Mouse (Mus musculus) activated CD4-positive, CD25-positive, alpha-beta regulatory T cell, adult 4 months (primary cell): ENCODE results near the gene Smyd3. TPM values are rescaled to one million over a fixed set of nuclear protein-coding genes. Genes with fewer than 3 reads are reported as not detected.

Source experiments
- ATAC-seq: one replicate; pipeline ENCODE4 v1.8.0; 2017
- polyA plus RNA-seq, 2 experiments: library from polyadenylated mRNA; unstranded; fragments of 100-300 nt; shearing (Covaris generic); gene quantifications; one replicate each; pipeline ENCODE4 v1.2.1; 2017

Gene Smyd3
- polyA plus RNA-seq, 2 experiments from 2014 or later, result 24.6 to 32.6 TPM

DNA sequence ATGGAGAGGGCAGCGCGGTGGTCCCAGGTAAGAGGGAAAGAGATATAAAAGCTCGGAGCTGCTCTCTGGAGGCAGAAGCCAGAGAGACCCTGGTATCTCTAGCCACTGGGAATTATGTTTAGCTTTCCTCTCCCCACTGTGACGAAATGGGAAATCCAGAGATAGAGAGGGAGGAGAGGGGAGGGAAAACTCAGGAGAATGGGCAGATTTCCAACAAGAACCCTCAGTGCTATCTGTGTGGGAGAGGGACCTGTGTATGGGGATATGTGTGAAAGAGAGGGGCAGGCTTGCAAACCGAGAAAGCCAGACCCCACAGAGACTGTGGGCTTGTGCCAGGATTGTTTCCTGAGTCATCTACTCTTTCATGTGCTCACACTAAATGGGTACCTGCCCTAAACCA lies 235.0 kb downstream of the Smyd3 start:
- ATAC-seq, result no peak

DNA sequence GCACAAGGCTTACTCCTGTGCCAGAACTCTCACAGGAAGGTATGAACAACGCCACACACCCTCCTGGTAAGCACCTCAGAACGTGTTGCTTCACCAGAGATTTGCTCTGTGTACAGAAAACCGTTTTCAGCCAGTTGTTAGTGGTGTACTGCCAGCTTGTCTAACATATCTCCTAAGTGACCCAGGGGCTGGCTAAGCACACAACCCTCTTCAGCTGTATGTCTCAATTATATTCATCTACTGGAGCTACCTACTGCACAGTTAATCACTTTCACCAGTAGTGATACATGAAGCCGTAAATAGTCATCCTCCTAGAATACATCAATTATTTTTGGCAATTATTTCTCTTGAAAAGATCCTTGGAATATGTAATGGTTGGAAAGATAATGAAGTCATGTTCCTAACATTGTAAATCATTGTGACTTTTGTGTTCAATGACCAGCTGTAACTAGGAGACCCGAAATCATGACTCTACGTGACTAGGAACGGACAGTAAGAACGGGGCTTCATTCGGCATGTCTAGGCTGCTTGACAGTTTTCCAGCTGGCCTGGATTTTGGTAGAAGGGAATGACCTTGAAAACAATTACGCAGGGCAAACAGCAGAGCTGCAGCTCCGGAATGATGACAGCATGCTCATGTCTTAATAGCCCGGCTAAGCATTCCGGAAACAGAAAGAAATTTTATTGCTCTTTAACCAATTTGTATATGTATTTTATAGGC lies 236.3 kb downstream of the Smyd3 start:
- ATAC-seq, result no peak

GRCm38 (mm10) chr1:179279116-179279515 lies 238.7 kb downstream of the Smyd3 start:
- ATAC-seq, result no peak

DNA sequence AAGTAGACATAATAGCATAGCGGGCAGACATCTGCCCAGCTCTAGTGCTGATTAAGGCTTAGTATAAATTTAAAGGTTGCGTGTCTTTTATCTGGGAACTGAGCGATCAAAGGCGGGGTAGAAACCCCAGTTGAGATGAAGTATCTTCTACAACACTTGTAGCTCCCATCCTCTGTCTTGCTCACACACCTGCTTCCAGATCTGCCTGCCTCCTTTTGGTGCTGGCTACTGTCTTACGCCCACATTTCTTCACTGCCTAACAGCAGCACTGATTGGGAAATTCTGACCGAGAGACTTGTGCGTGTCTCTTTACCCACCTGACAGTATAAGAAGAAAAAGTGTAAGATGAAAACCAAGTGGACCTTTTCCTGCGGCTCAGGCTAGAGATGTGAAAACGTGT lies 240.5 kb downstream of the Smyd3 start:
- ATAC-seq, result no peak

GRCm38 (mm10) chr1:179276866-179277265 lies 241.0 kb downstream of the Smyd3 start:
- ATAC-seq, result no peak

GRCm38 (mm10) chr1:179272926-179273325 lies 244.9 kb downstream of the Smyd3 start:
- no peak for ATAC-seq

DNA sequence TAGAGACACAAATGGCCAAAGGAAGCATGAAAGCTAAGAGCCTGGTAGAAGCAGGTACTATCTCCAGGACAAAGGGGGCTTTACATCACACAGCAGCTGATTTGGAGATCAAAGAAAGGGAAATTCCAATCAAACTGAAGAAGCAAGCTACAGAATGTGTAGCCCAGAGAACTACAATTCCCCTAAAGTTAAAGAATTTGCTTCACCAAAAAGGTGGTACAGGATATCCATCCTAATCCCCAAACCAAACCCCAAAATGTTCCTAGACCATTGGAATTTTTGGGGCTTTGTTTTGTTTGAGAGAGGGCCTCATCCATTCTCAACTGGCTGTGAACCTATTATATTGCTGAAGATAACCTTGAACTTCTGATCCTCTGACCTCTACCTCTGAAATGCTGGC lies 245.5 kb downstream of the Smyd3 start:
- ATAC-seq, result no peak

DNA sequence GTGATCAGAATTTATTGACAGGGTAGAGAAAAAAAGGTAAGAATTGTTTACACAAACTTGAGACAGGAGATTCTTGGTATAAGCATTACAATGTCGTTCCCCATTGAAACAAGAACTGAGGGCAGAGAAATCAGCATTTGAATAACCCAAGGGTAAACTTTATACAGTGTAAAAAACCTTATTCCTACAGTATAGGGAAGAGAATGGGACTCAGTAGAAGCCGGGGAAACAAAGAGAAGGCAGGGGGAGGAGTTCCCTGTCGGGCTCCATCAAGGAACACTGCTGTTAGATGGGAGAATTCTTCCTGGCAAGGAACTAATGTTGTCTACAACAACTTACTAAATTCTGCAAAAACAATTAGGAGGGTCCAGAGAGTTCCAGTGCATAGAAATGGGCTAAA lies 250.9 kb downstream of the Smyd3 start:
- ATAC-seq, result no peak

DNA sequence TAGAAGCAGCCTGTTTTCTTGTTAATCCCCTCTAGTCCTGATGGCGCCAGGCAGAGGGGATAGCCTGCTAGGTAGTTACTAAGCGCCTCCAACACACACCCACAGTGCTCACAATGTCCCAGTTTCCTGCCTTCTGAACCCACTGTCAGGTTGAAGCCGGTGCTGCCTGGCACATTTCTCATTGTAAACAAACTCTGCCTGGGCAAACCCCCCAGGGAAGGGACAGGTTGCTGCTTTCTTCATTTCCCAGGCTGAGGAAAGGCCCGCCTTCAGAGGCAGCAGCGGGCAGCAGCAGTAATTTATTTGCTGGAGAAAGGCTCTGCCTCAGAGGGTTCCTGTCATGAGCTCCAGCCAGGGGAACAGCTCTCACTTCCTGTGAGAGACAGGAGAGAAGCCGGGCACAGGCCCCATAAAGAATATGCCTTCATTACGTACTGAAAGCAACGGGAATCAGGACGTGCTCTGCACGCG lies 256.3 kb downstream of the Smyd3 start:
- no peak for ATAC-seq

GRCm38 (mm10) chr1:179255826-179256512 lies 261.9 kb downstream of the Smyd3 start:
- ATAC-seq, result no peak

DNA sequence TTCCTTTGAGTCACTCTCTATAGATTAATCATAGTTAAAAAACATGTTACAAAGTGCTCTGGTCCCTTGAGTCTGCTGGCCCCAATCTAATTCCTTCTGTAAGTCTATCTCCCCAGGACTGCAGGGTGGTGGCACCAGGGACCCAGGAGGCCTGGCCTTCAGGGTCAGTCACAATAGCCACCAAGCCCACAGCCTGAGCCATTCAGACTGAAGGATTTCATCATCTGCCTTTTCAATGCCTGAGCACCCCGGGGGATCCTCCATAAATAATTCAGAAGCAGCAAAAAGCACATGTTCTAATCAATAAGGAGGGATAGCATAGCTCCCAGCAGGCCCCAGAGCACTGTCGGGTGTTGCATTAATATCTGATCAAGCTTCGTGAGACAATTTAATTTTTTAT lies 263.3 kb downstream of the Smyd3 start:
- ATAC-seq, result no peak

DNA sequence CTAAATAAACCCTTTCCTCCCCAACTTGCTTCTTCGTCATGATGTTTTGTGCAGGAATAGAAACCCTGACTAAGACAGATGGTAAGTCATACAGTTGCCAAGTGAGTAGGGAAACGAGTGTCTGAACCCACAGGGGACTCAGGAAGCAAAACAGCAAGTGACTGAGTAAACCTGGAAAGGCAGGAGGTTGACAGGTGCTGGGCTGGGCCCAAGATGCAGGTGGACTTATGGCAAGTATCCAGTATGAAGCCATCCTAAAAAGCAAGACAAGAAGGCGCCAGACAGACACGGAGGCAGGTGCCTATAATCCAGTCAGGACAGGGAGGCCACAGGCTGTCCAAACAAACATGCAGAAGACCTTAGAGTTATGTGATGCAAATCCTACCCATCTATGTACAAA lies 265.2 kb downstream of the Smyd3 start:
- ATAC-seq, result no peak

DNA sequence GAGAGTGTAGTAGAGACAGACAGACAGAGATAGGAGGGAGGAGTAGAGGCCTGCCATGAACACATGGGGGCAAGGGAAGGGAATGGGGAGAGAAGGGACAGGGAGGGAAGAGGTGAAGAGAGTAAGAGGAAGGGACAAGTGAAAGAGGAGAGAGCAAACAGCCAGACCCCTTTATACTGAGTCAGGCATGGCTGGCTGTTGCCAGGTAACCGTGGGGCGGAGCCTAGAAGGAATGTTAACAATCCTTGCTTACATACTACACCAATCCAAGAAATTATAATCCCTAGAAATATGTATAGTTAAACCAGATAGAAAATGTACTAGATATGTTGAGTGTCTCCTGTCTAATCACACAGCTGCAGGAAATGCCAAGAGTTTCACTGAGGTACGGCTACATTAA lies 267.5 kb downstream of the Smyd3 start:
- no peak for ATAC-seq

GRCm38 (mm10) chr1:179243554-179243953 lies 274.3 kb downstream of the Smyd3 start:
- no peak for ATAC-seq

DNA sequence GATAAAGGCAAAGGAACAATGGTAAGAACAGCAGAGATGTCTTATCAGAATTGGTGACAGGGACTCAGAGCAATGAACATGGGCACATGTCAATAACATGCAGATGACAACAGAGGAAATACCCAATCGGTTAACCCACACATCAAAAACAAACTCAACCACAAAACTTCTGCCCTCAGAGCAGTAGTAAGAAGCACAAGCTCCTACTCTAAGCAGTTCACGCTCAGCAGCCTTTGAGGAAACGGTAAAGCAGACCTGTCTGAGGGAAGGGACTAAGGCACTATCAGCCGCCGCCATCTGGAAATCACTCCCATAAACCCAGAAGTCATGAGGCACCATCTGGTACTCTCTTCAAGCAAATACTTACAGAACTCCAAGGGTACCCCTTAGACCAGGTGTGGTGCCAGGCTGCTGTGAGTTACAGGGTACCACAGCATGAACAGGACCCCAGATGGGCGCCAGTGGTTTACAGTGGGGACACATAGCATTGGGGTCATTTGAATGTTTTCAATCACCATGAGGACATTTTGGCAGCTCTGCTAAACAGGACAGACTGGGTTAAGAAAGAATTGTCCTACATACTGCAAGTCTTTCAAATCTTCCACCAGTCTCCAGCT lies 277.1 kb downstream of the Smyd3 start:
- peak; percentile 95 for ATAC-seq

GRCm38 (mm10) chr1:179238639-179239038 lies 279.2 kb downstream of the Smyd3 start:
- ATAC-seq, result no peak

DNA sequence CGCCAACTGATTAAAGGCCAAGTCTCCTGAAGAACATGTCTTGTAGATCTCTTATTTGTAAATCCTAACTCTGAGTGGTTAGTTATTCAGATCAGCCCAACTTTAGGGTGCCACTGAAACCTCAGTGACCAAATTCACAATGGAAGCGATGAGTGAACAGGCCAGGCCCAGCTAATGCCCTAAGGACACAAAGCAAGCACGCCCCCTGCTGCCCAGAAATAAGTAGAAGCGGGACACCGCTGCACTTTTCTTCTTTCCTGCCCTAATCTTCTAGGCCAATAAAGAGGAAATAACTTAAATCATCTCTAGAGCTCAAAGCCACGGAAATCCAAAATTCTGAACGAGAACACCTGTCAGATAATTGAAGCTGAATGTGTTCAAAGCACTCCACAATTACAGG lies 279.9 kb downstream of the Smyd3 start:
- ATAC-seq, result no peak

- ATAC-seq, result no peak
These were observed 281.5 kb downstream of the Smyd3 start for GRCm38 (mm10) chr1:179236217-179236840.

GRCm38 (mm10) chr1:179231777-179232661 lies 285.8 kb downstream of the Smyd3 start:
- ATAC-seq, result peak; percentile 81

GRCm38 (mm10) chr1:179229515-179229914 lies 288.3 kb downstream of the Smyd3 start:
- peak; percentile 55 for ATAC-seq

DNA sequence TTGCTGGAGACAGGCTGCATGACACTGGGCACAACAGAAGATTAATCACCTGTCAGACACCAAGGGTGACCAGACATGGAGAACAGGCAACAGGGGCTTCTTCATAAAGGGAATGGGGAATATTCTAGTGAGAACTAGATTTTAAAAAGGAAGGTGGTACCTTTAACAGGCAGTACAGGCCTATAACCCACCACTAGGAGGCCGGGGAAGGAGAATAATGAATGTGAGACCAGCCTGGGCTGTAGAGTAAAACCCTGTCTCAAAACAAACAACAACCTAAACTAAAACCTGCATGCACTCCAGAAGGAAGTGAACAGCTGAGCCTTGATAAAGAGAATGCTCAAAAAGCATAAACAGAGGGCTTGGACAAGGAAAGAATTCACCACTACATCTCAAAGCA lies 297.6 kb downstream of the Smyd3 start:
- ATAC-seq, result no peak

DNA sequence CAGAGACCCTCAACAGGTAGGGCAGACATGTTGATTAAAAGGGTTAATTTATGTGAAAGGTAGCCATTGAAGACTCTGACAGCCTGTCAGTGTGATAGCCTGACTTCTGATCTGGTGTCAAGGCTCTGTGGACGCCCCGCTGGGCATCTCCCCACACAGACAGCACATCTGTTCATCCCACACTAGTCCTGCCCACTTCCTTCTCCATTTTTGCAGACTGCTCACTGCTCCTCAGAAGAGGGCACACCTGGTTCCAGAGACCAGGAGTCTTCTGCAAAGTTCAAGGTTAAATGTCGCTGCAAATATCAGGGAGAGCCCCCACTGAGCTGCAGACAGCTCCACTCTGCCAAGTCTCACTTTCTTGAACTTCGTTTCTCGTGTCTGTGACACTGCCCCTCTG lies 299.8 kb downstream of the Smyd3 start:
- ATAC-seq, result no peak
